In the genomic region with DNA sequence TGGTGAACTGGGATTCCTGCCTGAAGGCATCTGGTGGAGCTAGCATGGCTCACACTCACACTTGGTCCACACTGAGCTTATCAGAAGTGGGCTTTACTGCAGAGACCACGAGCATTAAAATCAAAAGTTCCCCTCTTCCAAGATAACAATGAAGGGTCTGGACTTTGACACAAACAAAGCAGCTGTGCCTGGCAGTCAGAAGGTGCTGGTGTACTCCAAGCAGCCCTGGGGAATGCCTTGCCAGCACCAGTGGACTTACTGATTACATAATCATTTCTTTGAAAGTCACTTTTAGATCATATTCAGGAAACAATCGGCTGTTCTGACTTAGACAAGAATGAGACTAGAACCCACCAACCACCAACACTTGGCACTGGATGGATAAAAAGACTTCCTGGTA, we compare ENCODE assay signal across 21 mouse cellular contexts.
DNase-seq lines count a peak whose midpoint lies in the region; ATAC-seq and TF ChIP-seq lines count a peak whose summit lies in the region.
"Had no signal": no experiment of that assay in that cellular context is flagged by ENCODE, and none has a peak within 500 bp of the region (broad histone marks: within the 10 kb centered on the region; RNA-seq: fewer than 3 reads in every experiment).

No protein-coding gene starts in this region.

- H3K4me2 ChIP-seq in heart, embryonic 13.5 days = peak overlapping the region; percentile 18; the same call in 1 of the 2 replicates
- no peak overlapping the region for H3K4me2 ChIP-seq in lung, postnatal 0 days (replicated peaks; ENCODE audit: low read depth, low read length)
- H3K4me2 ChIP-seq: embryonic facial prominence, embryonic 15.5 days; heart, embryonic 11.5 days; liver, embryonic 11.5 days; midbrain, embryonic 12.5 days; neural tube, embryonic 15.5 days had no signal

- H3K9ac ChIP-seq in heart, embryonic 13.5 days = no peak overlapping the region
- no peak overlapping the region for H3K9ac ChIP-seq in lung, postnatal 0 days (replicated peaks; ENCODE audit: low read depth)
- H3K9ac ChIP-seq: embryonic facial prominence, embryonic 15.5 days; midbrain, embryonic 12.5 days; neural tube, embryonic 15.5 days had no signal

- WGBS in heart, embryonic 13.5 days = 5% methylated on average over 2 of the region's 2 CpGs
- 40% methylated on average over 2 of the region's 2 CpGs for WGBS in kidney, adult 2 months
- WGBS in lung, postnatal 0 days = 5% methylated on average over 2 of the region's 2 CpGs

- no peaks in the 10 kb centered on the region for H3K36me3 ChIP-seq in heart, embryonic 13.5 days
- H3K36me3 ChIP-seq in kidney, adult 2 months (ENCODE audit: control insufficient read depth, insufficient read depth, low read length) = no peaks in the 10 kb centered on the region
- H3K36me3 ChIP-seq in lung, postnatal 0 days (ENCODE audit: insufficient read depth, low read length) = no peaks in the 10 kb centered on the region
- H3K36me3 ChIP-seq: embryonic facial prominence, embryonic 15.5 days; midbrain, embryonic 12.5 days; neural tube, embryonic 15.5 days had no signal

- no peak for TF ChIP-seq POLR2A in kidney, adult 2 months (IDR thresholded peaks at IDR 0.05; ENCODE audit: low read depth, low read length)

- TF ChIP-seq EP300 in lung, postnatal 0 days (IDR thresholded peaks at IDR 0.05) = no peak

- peak overlapping the region; percentile 62; the same call in 1 of the 2 replicates for H3K27ac ChIP-seq in heart, embryonic 13.5 days (replicated peaks)
- no peak overlapping the region for H3K27ac ChIP-seq in kidney, adult 2 months (ENCODE audit: insufficient read depth, low read depth, low read length)
- no peak overlapping the region for H3K27ac ChIP-seq in lung, postnatal 0 days (ENCODE audit: low read length)
- H3K27ac ChIP-seq: embryonic facial prominence, embryonic 15.5 days; forebrain, embryonic 10.5 days; macrophage; midbrain, embryonic 12.5 days; neural tube, embryonic 15.5 days had no signal

- no peak for TF ChIP-seq CTCF in kidney, adult 2 months (conservative IDR thresholded peaks at IDR 0.05; ENCODE audit: insufficient read depth, insufficient read length, low read depth, low read length)
- no peak for TF ChIP-seq CTCF in lung, postnatal 0 days (IDR thresholded peaks at IDR 0.05)

- no peaks in the 10 kb centered on the region for H3K27me3 ChIP-seq in heart, embryonic 13.5 days (replicated peaks)
- H3K27me3 ChIP-seq in kidney, adult 2 months (replicated peaks; ENCODE audit: control insufficient read depth, insufficient read depth, low read length) = no peaks in the 10 kb centered on the region
- no peaks in the 10 kb centered on the region for H3K27me3 ChIP-seq in lung, postnatal 0 days (replicated peaks; ENCODE audit: insufficient read depth, low read length)
- H3K27me3 ChIP-seq: embryonic facial prominence, embryonic 15.5 days; midbrain, embryonic 12.5 days; neural tube, embryonic 15.5 days had no signal

- H3K4me3 ChIP-seq in heart, embryonic 13.5 days = no peak overlapping the region
- H3K4me3 ChIP-seq in kidney, adult 2 months (ENCODE audit: insufficient read depth, low read depth, low read length) = no peak overlapping the region
- H3K4me3 ChIP-seq in lung, postnatal 0 days (ENCODE audit: low read depth, low read length) = no peak overlapping the region
- H3K4me3 ChIP-seq: embryonic facial prominence, embryonic 15.5 days; forebrain, embryonic 10.5 days; layer of hippocampus, adult 2 months; midbrain, embryonic 12.5 days; neural tube, embryonic 15.5 days had no signal

- no peak for ATAC-seq in heart, embryonic 13.5 days (ENCODE audit: extremely low read depth, insufficient number of reproducible peaks, low FRiP score, low TSS enrichment)
- ATAC-seq in lung, postnatal 0 days = no peak

- DNase-seq in heart, adult 9 months (ENCODE audit: low spot score in 2 of 2) = no peak
- peak; percentile 55 for DNase-seq in kidney, adult 2 months
- DNase-seq in kidney, postnatal 10 days = no peak
- peak; percentile 32 for DNase-seq in lung, postnatal 0 days (ENCODE audit: low spot score)
- DNase-seq in lung, postnatal 10 days = no peak
- DNase-seq in layer of hippocampus, adult 18-20 months (ENCODE audit: low spot score in 2 of 2) = no peak
- DNase-seq: cerebellum, adult 11 months; cerebellum, postnatal 14 days; embryo, embryonic 11 days; left cerebral cortex, postnatal 4 days; right cerebral cortex, postnatal 25 days; thymus, postnatal 14 days had no signal

- H3K4me1 ChIP-seq in heart, embryonic 13.5 days = peaks cover 62% of the 10 kb centered on the region
- peaks cover 9% of the 10 kb centered on the region; the same call in 1 of the 2 replicates for H3K4me1 ChIP-seq in kidney, adult 2 months (ENCODE audit: control insufficient read depth, insufficient read depth, low read length)
- H3K4me1 ChIP-seq in lung, postnatal 0 days (ENCODE audit: insufficient read depth, low read depth, low read length) = peaks cover 10% of the 10 kb centered on the region; the same call in 1 of the 2 replicates

- H3K9me3 ChIP-seq in heart, embryonic 13.5 days = no peaks in the 10 kb centered on the region
- H3K9me3 ChIP-seq in lung, postnatal 0 days (ENCODE audit: low read length) = no peaks in the 10 kb centered on the region
- H3K9me3 ChIP-seq: embryonic facial prominence, embryonic 15.5 days; forebrain, embryonic 10.5 days; midbrain, embryonic 12.5 days; neural tube, embryonic 15.5 days had no signal

Comparison
In these comparisons a context has a peak if more than half of its experiments do, and no peak if none do; other contexts are left out.
1. DNase-seq: peak in kidney, adult 2 months (single experiment) and lung, postnatal 0 days (single experiment); none in heart, adult 9 months (0 of 2), kidney, postnatal 10 days (single experiment), lung, postnatal 10 days (single experiment) and layer of hippocampus, adult 18-20 months (0 of 2).